Mouse (Mus musculus) gastrocnemius, postnatal 25 days (tissue): ENCODE measurements around the gene Rhox4a. TPM values are rescaled to one million over a fixed set of nuclear protein-coding genes. Genes with fewer than 3 reads are reported as not detected.
"Not testable (repeated sequence)": the region's sequence is repeated elsewhere in the genome, so short reads cannot be mapped to it uniquely, and the experiment has no call there.

Experiments
- DNase-seq: peaks from one replicate; pipeline ENCODE4 v3.0.0; 2022
- long read RNA-seq, 2 experiments: library from polyadenylated mRNA; stranded (forward); transcript quantifications; one replicate each; pipeline ENCODE4 v2.0.0; 2021
- total RNA-seq, 2 experiments: library from RNA; stranded (reverse); gene quantifications; 1 replicate in 1 of 2; 2 replicates in 1 of 2; pipeline ENCODE4 v1.2.3; 2021

Rhox4a gene
- not detected for total RNA-seq
- long read RNA-seq, experiment 1 = 0 reads
- long read RNA-seq, experiment 2 = 0 reads

DNA sequence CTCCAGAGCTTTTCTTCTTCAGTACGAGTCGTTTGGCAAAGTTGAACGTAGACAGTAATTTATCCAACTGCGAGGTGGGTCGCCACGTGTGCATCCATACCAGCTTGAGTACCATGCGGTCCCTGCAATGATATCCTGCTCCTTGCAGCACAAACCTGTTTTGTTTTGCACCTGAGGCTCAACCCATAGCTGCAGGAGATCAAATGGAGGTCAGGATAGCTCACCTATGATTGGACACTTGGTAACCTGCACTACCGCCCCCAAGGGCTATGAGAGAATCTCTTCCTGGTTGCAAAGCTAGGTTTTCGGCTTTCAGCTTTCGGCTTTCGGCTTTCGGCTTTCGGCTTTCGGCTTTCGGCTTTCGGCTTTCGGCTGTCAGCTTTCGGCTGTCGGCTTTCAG lies at the start of gene Rhox4a:
TSS of gene Rhox4a (plus strand) at position 301 of the 400 bp plus-strand sequence.
- not testable (repeated sequence) for DNase-seq

DNA sequence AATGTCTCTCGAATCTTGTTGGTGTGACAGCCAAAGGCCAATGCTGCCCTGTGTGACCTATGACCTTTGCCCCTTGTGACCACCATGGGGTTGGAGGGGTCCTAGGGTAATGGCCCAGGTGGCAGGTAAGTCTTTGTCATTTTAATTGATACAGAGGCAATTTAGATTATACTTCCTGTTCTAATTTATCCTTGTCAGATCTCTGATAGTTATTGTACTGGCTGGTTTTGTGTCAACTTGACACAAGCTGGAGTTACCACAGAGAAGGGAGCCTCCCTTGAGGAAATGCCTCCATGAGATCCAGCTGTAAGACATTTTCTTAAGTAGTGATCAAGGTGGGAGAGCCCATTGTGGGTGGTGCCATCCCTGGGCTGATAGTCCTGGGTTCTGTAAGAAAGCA lies 43.0 kb upstream of the Rhox4a start, which contains the start of gene Rhox1:
TSS of gene Rhox1 (minus strand) at position 101 of the 400 bp plus-strand sequence.
- DNase-seq = not testable (repeated sequence)

GRCm38 (mm10) chrX:37244676-37245075 lies 20.5 kb upstream of the Rhox4a start, which contains the start of gene Rhox2a:
TSS of gene Rhox2a (plus strand) at chrX:37244976.
- not testable (repeated sequence) for DNase-seq

DNA sequence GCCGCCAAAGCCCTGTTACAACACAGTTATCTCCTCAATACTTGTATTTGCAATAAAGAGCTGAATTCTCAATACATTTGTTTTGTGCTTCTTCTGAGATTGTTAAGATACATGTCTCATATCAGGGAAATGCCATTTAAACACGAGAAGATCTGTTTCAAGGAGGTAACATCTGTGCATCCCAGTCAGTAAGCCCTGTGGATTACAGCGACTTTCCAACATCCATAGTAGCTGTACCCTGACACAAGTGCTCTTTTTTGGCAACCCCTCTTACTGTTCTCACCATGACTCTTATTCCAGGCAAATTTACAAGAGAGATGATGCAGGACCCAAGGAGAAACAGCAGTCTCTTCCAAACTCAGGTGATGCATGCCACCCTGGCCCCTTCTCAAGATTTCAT lies 15.5 kb upstream of the Rhox4a start, which contains the start of gene Rhox3a:
TSS of gene Rhox3a (plus strand) at position 301 of the 400 bp plus-strand sequence.
- not testable (repeated sequence) for DNase-seq

Other genes starting within 250 kb of the Rhox4a start
- not detected for gene Sowahd, start 216.5 kb upstream of the Rhox4a start, total RNA-seq
- gene Rpl39, start 179.9 kb upstream of the Rhox4a start, total RNA-seq = 100 to 1,000 TPM; 239 to 266 TPM
- 1 to 10 TPM; 8.5 to 8.7 TPM for gene Upf3b, start 155.0 kb upstream of the Rhox4a start, total RNA-seq
- gene Nkap, start 138.5 kb upstream of the Rhox4a start, total RNA-seq = 1 to 10 TPM; 6.4 to 8.3 TPM
- gene Akap14, start 96.5 kb upstream of the Rhox4a start, total RNA-seq = not detected
- gene Ndufa1, start 74.2 kb upstream of the Rhox4a start, total RNA-seq = 100 to 1,000 TPM; 430 to 453 TPM
- 1 to 10 TPM; 1.8 to 2.8 TPM for gene Rnf113a1, start 74.1 kb upstream of the Rhox4a start, total RNA-seq
- not detected for gene Gm9, start 54.3 kb upstream of the Rhox4a start, total RNA-seq
- not detected for gene Rhox1, start 43.1 kb upstream of the Rhox4a start, total RNA-seq
- gene Rhox2a, start 20.4 kb upstream of the Rhox4a start, total RNA-seq = not detected
- not detected for gene Rhox3a, start 15.4 kb upstream of the Rhox4a start, total RNA-seq
- not detected for gene Rhox3a2, start 114.7 kb downstream of the Rhox4a start, total RNA-seq
- not detected for gene Rhox4a2, start 125.5 kb downstream of the Rhox4a start, total RNA-seq
- gene Rhox2b, start 146.7 kb downstream of the Rhox4a start, total RNA-seq = not detected
- gene Rhox4b, start 167.2 kb downstream of the Rhox4a start, total RNA-seq = not detected
- not detected for gene Rhox2c, start 188.3 kb downstream of the Rhox4a start, total RNA-seq
- gene Rhox3c, start 193.2 kb downstream of the Rhox4a start, total RNA-seq = not detected
- not detected for gene Rhox4c, start 215.0 kb downstream of the Rhox4a start, total RNA-seq
- not detected for gene Rhox2d, start 228.1 kb downstream of the Rhox4a start, total RNA-seq
- not detected for gene Rhox4d, start 249.0 kb downstream of the Rhox4a start, total RNA-seq